Mouse (Mus musculus) left cerebral cortex, postnatal 36 days (tissue): ENCODE results near the gene Ctnna2. TPM values are rescaled to one million over a fixed set of nuclear protein-coding genes. Genes with fewer than 3 reads are reported as not detected.
A peak's percentile ranks its signal among the peaks of the same experiment; 100 is the strongest.

ENCODE experiments used
- DNase-seq, 2 experiments: peaks; one replicate each; pipeline ENCODE4 v3.0.0; 2021 to 2022; ENCODE audit warnings: low spot score in 2 of 2, mixed read lengths in 1 of 2
- intact Hi-C: fragments of 180-260 bp; cut with DNase I; formaldehyde crosslinking; loops from one replicate; pipeline ENCODE4 v1.15.1; 2025
- total RNA-seq, 2 experiments: library from RNA; stranded (reverse); gene quantifications; 2 replicates each; pipeline ENCODE4 v1.2.3; 2021

The Ctnna2 gene
- total RNA-seq, 2 experiments from 2014 or later, result 115 to 122 TPM

DNA sequence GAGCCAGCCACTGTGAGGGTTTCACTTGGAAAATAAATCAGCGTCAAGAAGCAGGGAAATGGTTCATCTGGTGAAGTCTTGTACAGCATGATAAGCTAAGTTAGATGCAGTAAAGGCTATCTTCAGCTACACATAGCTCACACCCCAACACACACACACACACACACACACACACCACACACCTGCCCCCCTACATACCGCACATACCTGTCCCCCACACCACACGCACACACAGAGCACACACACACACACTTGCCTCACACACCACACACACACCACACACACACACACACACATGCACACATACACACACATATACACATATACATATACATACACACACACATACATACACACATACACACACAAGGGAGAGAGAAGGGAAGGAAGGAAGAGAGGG, 142.0 kb downstream of the Ctnna2 start:
- intact Hi-C loops, result loop anchor here (10.0 kb wide), 1 partner anchor 193 kb away; no protein-coding TSS in a partner anchor

DNA sequence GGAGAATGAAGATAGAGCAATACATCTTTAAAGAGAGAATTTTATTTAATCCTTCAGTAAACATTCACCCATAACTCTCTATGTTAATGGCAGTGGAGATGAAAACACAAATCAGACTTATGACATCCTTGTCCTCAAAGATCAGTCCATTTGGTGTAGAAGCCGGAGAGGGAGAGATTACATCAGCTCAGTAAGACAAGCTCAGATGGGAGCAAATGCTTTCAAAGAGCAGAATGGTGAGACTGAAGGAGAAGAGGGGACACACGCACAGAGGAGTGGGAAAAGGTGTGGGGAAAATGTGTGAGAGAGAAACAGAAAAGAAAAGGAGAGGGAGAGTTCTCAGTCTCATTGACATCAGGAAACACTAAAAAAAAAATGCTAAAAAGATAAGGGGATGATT, 144.8 kb downstream of the Ctnna2 start:
- no peak for DNase-seq
- intact Hi-C loops, result loop anchor here (10.0 kb wide), 1 partner anchor 190 kb away; no protein-coding TSS in a partner anchor

More for the DNA sequence above, 142.0 kb downstream of the Ctnna2 start:
- DNase-seq, result no peak

DNA sequence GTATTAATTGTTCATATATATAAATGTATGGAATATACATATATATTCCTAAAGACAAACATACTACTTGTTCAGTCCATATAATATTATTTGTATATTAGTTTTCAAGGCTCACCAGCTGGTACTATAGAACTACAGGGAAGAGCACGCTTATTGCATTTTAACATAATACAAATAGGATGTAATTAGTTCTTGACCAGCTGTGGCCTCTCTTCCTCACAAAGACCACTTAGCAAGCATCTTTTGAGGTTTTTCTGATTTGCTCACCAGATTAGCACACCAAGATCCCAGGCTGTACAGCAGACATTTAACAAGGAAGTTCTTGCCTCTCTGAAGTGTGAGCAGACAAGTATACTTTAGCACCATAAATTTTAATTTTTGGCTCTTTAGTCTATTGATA, 152.0 kb downstream of the Ctnna2 start:
- DNase-seq, result no peak
- intact Hi-C loops, result no loop called here

DNA sequence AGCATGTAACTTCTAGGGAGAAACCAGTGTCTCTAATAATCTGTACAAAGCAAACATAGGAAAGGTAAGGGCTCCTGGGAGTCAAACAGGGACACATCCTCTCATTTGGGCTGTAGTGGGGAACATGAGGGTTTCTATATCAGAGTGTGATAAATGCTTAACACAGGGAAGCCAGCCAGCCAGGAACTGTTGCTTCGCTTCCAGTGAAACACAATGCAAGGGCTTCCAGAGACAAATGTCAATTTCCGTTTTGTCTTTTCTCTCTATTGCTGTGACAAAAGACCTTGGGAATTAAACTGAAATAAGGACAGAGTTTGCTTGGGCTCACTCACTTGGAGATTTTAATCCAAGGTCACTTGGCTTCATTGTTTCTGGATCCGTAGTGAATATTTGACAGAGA, 162.4 kb downstream of the Ctnna2 start:
- intact Hi-C loops, result no loop called here
- DNase-seq, result no peak

DNA sequence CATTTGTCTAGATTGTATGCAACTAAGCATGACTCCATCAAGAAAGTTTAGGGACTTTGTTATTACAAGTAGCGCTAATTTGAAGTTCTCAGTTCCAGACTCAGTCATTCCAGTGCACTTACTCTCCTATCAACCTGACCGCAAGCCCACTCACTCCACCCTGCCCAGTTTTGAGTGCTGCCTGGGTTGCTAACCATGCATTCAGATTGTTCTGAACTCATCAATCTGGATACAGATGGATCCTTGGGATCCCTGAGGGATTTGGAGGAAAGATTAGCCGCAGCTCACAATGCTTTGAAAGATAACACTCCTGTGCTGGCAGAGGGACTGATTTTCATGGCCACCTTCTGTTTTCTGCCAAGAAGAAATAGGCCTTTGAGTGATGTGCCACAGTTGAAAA, 168.5 kb downstream of the Ctnna2 start:
- intact Hi-C loops, result no loop called here

DNA sequence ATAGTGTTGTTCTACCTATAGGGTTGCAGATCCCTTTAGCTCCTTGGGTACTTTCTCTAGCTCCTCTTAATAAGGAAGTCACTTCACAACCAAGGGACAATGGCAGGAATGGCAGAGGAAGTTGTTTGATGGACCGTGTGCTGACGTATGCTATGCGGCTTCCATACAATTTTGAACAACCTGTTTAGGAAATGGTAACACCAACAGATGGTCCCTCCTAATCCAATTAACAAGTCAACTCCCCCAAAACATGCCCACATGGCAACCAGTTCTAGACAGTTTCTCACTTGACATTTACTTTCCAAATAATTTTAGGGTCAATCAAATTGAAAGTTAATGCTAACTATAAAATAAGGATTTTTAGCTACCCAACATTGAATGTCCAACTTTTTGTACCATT, 176.9 kb downstream of the Ctnna2 start:
- intact Hi-C loops, result no loop called here
- no peak for DNase-seq

More for the DNA sequence above, 168.5 kb downstream of the Ctnna2 start:
- DNase-seq, result no peak

DNA sequence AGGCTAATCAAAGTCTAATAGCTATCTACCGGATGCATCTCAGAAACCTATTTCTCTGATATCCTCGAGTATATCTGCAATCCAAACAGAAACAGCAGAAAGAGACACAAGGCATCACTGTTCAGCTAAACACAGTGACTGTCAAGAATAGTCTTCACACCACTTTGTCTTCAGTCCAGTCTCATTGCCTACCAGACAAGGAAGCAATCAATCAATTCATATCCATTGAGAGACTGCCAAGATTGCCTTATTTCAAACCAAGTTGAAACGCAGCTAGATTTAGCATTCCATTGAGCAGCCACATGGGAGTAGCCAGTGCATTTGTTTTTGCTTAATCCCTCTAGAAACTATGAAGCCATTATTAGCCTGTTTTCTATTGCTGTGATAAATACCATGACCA, 196.2 kb downstream of the Ctnna2 start:
- no peak for DNase-seq

DNA sequence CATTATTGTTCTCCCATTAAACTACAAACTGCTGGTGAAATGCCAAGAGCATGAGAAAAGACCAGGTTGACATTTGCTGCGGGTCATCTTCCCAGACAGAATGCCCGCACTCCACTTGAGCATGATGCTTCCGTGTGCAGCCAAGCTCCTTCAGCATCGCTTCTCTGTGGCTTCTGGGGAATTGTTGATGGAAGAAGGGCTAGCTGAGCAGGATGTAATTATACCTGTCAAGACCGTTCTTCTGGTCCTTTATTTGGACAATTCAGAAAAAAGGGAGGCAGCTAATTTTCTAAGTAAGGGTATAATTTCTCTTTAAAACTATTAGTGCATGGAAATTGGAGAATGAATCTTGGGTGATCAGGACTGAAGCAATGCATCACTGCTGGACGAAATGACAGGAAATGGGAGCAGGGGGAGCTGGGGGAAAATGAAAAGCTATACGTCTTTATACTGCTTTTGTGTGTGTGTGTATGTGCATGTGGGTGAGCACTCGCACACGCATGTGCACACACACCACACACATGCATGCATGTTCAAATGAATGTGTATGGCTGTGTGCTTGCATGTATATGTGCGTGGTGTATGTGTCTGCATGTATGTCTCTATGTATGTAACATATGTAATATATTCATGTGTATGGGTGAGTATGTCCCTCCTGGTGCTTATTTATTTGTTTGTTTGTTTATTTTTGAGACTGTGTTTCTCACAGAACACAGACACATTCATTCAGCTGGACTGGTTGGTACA, 211.0 kb downstream of the Ctnna2 start:
- intact Hi-C loops, result no loop called here
- DNase-seq, result no peak

More for the DNA sequence above, 196.2 kb downstream of the Ctnna2 start:
- intact Hi-C loops, result no loop called here

DNA sequence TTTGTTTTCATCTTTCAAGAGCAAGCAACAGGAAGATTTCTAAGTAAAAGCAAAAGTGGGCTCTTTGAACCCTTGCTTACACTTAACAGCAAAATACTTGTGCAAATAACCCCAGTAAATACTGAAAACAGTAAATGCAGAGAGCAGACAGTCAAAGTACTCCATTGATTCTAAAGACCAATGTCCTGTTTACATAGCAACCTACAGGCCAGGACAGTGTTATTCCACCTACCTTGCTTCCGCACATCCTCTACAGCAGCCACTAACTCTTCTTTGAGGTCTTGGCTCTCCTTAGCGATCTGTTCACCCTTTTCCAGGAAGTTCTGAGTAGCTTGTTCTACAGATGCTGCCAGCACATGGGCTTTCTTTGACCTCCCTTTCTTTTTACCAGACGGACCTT, 221.3 kb downstream of the Ctnna2 start:
- intact Hi-C loops, result no loop called here
- no peak for DNase-seq

DNA sequence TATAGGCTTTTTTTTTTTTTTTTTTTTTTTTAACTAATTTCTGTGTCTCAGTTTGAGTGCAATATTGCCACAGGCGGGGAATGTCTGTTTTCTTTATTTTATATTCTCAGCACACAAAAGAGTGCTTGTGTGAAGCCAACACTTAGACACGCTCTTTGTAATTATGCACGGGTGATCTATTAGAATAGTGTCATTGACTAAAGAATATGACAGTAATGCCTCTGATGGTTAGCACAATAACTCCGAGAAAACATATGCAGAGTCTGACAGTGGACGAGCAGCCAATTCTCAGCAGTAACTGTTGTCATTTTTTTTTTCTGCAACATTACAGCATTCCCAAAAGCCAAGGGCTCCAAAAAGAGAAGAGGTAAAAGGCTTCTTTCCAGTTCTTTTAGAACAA, 234.1 kb downstream of the Ctnna2 start:
- intact Hi-C loops, result no loop called here

DNA sequence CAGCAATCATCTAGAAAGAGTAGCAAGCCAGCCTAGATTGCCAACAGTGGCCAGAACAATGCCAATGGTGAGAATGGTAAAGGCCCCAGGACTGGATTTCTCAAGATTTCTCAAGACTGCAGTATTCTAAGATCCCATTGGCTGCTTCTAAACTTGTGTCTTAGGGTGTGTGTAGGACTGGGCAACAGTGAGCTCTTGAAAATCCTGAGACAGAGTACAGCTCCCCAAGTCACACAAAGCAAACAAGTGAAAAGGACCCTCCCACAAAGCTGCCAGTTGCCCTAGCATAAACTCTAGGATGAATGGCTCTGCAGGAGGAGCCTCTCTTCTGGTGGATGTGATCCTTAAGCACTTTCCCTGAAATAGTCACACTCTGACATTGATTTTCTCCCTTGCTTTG, 235.8 kb downstream of the Ctnna2 start:
- intact Hi-C loops, result no loop called here
- DNase-seq, result no peak

More for the DNA sequence above, 234.1 kb downstream of the Ctnna2 start:
- DNase-seq, result no peak

DNA sequence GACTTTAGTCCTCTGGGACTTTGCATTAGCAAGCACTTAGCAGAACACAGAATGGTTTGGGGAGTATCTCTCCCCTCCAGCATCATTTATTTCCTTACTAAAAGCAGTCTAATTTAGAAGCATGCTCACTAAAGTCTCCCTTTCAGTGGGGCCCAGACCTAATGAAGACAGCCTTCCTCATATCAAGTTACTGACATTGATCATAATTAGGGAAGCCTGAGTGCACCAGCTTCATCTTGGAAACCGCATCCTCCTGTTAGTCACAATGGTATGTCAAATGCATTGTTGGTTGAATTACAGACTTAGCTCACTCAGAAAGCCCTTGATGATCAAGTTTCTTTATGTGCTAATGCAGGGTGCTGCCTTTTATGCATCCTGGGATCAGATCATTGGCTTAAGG, 236.5 kb downstream of the Ctnna2 start:
- no peak for DNase-seq
- intact Hi-C loops, result no loop called here

DNA sequence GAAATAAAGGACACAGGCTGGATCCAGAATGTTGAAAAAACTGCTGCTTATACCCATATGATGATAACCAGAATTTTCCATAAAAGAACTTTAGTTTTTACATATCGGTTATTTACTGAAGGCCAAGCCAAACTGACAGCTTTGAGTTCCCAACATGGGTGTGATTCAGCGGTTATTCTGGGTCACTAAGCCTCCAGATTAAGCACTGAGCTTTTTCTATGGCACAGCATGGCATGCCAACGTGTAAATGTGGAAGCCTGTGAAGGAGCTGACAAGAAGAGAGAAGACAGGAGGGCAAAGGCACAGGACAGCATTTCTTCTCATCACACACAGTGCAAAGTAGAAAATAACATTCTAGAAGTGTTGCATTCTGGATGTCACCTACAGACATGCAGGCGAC, 240.9 kb downstream of the Ctnna2 start:
- no peak for DNase-seq
- intact Hi-C loops, result no loop called here

DNA sequence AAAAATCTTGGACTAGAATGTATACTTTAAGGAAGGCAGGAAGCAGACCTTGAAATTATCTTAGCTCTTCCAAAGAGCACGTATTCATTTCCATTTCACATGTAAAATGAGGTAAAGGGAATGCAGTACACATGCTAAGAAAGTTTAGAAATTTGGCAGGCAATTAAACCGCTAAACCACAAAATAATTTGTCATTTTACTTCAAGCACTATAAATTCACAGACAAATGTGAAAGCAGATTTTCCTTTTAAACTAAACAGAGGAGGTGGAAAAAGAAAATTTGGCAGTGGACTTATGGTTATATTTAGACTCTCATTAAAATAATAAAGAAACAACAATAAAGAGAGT, 254.6 kb downstream of the Ctnna2 start:
- intact Hi-C loops, result no loop called here
- DNase-seq, result no peak

DNA sequence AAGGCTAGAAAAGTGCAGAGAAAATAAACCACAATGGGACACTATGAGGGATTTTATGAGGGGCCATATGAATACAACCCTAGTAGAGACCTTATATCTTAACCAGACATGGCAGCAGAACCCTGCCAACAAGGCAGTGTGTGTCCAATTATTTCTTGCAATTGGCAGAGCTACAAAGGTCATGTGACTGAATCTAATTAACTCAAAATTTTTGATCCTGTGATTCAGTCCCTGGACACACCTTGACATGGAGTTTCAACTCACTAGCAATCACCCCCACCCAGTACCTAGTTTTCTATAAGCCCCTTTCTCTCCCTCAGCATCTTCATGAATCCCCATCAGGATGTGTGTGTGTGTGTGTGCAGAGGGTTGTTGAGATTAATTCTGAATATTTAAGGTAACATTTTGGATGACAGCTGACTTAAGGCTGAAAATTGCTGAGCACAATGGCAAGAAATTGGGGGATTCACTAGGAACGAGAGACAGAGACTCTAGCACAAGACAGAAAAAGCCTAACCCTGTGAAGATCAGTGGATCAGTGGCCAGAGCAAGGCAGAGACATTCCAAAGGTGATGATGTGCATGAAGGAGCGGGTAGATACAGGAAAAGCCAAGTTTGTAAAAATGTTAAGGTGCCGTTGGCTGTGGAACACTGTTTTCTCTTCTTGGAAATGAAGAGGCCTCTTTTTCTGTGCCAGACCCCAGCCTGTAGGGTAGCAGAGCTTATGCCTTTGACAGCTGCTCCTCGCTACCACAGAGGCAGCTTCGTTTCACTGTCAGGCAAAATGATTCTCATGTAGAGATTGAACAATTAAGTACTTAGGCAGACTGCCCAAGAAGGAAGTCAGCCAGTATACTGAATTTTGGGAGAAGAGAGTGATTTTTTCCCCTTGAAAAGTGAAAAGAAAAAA, 255.2 kb downstream of the Ctnna2 start:
- DNase-seq, result no peak
- intact Hi-C loops, result no loop called here

DNA sequence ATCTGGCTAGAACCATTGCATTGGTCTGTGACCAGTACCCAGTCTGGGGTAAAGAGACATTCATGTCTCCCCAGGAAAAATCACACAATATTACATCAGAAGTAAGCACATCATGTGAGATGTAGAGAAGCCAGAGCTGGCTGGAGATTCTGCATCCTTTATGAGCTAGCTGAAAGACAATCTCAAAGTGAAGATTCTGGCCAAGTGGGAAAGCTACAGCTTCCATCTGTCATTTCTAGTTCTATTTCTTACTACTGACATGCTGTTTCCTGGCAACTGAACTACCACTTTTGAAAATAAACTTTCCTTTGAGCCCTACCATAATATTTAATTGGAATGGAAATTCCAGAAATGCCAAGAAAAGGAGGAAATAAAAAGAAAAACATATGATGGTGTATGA, 285.4 kb downstream of the Ctnna2 start:
- intact Hi-C loops, result no loop called here
- peak; percentile 7 to 12 for DNase-seq

DNA sequence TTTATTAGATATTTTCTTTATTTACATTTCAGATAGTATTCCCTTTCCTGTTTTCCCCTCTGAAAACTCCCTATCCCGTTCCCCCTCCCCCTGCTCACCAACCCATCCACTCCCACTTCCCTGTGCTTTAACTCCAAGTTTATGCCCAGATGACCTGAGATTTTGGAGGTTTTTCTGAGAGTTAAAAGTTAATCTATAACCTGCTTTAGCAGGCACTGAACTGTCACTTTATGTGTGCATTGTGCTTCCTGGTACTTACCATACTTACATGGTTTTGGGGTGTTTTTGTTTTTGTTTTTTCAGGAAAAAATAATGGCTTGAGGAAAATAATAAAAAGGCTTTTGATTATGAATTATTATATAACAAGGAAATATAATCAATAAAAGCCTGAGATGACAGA, 292.3 kb downstream of the Ctnna2 start:
- DNase-seq, result no peak
- intact Hi-C loops, result no loop called here

DNA sequence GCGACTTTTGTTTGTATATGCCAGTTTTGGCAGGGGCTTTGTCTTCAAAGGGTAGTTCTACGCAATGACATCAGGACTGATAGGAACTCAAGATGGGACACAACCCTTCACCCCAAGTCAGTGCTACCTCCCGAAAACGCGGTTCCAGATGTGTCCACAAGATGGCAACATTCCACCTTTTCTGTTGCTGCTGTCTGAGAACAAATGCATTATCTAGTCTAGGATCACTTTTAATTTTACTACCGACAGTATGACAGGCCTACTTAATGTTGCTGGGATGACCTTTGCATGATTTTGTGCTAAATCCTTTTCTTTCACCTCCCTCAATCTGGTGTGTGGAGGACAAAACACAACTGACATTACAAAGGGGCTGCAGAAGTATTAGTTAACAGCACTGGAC, 329.4 kb downstream of the Ctnna2 start:
- intact Hi-C loops, result loop anchor here (5.0 kb wide), 1 partner anchor 327 kb away; the partner anchor contains the start of gene Ctnna2

DNA sequence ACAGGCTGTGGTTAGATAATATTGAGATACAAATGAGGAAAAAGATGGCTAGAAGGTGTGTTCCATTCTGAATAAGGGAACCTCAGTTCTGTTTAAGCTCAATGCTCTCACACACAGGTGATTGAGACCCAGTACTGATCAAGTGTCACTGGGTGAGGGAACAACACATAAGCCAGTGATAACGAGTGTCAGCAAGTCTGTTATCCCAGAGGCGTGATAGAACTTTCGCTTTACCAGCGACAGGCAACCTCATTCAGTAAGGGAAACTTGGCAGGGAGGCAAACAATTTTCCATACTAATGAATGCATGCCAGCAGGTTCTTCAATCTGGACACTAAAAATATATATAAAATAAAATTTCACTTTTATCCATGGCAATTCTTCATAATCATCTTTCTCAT, 334.9 kb downstream of the Ctnna2 start:
- no peak for DNase-seq
- intact Hi-C loops, result loop anchor here (10.0 kb wide), 1 partner anchor 190 kb away; no protein-coding TSS in a partner anchor

More for the DNA sequence above, 329.4 kb downstream of the Ctnna2 start:
- peak; percentile 57 to 65 for DNase-seq

DNA sequence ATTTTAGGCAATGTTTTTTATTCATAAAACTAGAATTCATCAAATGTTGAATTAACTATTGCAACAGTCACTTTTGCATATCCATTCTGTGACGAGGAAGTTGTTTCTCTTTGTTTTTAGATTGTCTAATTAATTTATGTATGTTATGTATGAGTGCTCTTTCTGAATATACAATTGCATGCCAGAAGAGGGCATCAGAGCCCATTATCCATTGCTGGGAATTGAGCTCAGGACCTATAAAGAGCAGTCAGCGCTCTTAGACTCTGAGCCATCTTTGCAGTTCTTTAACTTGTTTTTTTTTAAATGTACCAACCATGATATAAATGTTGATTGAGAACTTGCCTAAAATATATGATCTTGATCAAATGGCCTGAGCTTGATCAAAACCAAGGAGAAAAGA, 340.7 kb downstream of the Ctnna2 start:
- intact Hi-C loops, result no loop called here
- DNase-seq, result no peak

DNA sequence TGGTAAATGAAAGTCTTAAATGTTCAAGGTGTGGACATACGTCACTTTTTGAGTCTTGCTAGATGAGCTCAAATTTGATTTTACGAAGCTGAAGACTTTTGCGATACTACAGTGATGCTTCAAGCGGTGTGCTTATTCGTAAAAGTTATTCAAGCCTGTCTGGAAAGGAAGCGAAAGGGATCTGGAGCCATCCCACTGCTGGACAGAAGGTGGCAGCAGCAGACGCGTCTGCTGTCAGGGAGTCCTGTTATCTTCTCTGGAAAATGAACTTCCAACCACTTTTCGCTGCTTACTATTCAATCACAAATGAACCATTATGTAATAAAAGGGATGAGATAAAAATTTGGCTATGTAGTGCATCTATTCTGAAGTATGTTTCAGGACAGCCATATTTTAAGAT, 345.5 kb downstream of the Ctnna2 start:
- intact Hi-C loops, result loop anchor here (2.0 kb wide), 1 partner anchor 691 kb away; no protein-coding TSS in a partner anchor
- peak; percentile 61 to 62 for DNase-seq
